Mouse (Mus musculus) CD8-positive naive resting alpha-beta T cell, adult 57 days (primary cell): ENCODE results near the gene Slc15a1. TPM values are rescaled to one million over a fixed set of nuclear protein-coding genes. Genes with fewer than 3 reads are reported as not detected.

ENCODE experiments used
- total RNA-seq: library from RNA; stranded (reverse); gene quantifications from one replicate; pipeline ENCODE4 v1.2.4, GENCODE M21; 2023

Gene Slc15a1
- total RNA-seq: not detected

GRCm38 (mm10) chr14:121504781-121505484 is at the start of gene Slc15a1:
Slc15a1 (minus strand) TSS chr14:121505252.

Other genes starting within 250 kb of the Slc15a1 start
- gene Stk24, start 125.2 kb downstream of the Slc15a1 start, total RNA-seq: 201 TPM